Mouse (Mus musculus) erythroblast, embryonic 14.5 days (primary cell): ENCODE data around the gene Coq5.

Experiments used
- GATA1 ChIP-seq: IDR thresholded peaks from 2 replicates; pipeline ENCODE4 v1.6.1; 2012; ENCODE audit warnings: low read length, inconsistent platforms, mixed read lengths
- TAL1 ChIP-seq: IDR thresholded peaks from 3 replicates; pipeline ENCODE4 v1.6.1; 2012; ENCODE audit warnings: low read length, inconsistent platforms, mixed read lengths

- no peak for TF ChIP-seq TAL1
- TF ChIP-seq GATA1, result 0 out of 2 replicates have a peak, but pooled peaks have one; percentile 9
These were observed 43.6 kb upstream of the Coq5 start, which contains the start of gene Pop5 for GRCm38 (mm10) chr5:115235786-115236263.
